Mouse (Mus musculus) embryonic facial prominence, embryonic 14.5 days (tissue): ENCODE results near the gene Atp10b. TPM values are rescaled to one million over a fixed set of nuclear protein-coding genes. Genes with fewer than 3 reads are reported as not detected.

Experiments used
- polyA plus RNA-seq: library from polyadenylated mRNA; unstranded; fragments of >200 nt; fragmentation: Nextera tagmentation; extraction: Ambion mirVana; gene quantifications from 2 replicates; pipeline ENCODE4 v1.2.1, GENCODE M21; 2014

The Atp10b gene
- polyA plus RNA-seq, 1 experiment from 2014 or later, result 2.2 TPM

Other genes starting within 250 kb of the Atp10b start
- gene Gm9972, start 114.1 kb upstream of the Atp10b start, polyA plus RNA-seq, result not detected in 2 replicates